Mouse (Mus musculus) gastrocnemius, adult 2 months (tissue): ENCODE data around the gene Cdc42se1. TPM values are rescaled to one million over a fixed set of nuclear protein-coding genes. Genes with fewer than 3 reads are reported as not detected.

Experiments used
- DNase-seq: peaks from one replicate; pipeline ENCODE4 v3.0.0; 2022
- H3K27ac ChIP-seq: fragments of 200-600 bp; 2 replicates; pipeline ENCODE4 v1.8.1; 2022; ENCODE audit warnings: mild to moderate bottlenecking
- H3K4me3 ChIP-seq: fragments of 200-600 bp; 2 replicates; pipeline ENCODE4 v1.8.1; 2022; ENCODE audit warnings: mild to moderate bottlenecking, moderate library complexity
- CTCF ChIP-seq: fragments of 200-600 bp; IDR thresholded peaks from 2 replicates; pipeline ENCODE4 v1.8.1; 2022; ENCODE audit warnings: antibody characterized with exemption, mild to moderate bottlenecking, moderate library complexity
- intact Hi-C: fragments of 180-260 bp; cut with DNase I; formaldehyde crosslinking; loops from one replicate; pipeline ENCODE4 v1.15.1; 2025
- total RNA-seq, 2 experiments: library from RNA; stranded (reverse); gene quantifications; 2 replicates each; pipeline ENCODE4 v1.2.3; 2021

The Cdc42se1 gene
- total RNA-seq, 2 experiments from 2014 or later = 13.7 to 16.4 TPM

DNA sequence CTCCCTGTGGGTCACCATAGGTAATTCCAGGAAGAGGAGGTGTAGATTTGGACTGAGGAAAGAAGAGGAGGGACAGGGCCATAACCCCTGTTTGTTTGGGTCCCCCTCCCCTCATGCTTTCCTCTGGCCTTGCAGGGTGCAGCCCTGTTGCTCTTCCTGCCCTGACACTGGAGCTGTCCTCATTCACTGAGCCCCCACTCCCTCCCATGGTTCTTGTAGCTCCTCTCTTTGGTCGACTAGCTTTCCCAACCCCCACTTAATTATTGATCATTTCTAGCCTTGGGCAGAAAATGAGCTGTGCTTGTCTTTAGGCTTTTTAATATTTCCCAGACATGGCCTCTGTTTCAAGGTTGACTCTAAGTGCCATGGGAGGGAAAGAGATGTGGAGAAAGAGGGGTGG lies 55.5 kb downstream of the Cdc42se1 start:
- H3K27ac ChIP-seq = peak overlapping the region; percentile 95
- TF ChIP-seq CTCF = no peak
- intact Hi-C loops = no loop called here

DNA sequence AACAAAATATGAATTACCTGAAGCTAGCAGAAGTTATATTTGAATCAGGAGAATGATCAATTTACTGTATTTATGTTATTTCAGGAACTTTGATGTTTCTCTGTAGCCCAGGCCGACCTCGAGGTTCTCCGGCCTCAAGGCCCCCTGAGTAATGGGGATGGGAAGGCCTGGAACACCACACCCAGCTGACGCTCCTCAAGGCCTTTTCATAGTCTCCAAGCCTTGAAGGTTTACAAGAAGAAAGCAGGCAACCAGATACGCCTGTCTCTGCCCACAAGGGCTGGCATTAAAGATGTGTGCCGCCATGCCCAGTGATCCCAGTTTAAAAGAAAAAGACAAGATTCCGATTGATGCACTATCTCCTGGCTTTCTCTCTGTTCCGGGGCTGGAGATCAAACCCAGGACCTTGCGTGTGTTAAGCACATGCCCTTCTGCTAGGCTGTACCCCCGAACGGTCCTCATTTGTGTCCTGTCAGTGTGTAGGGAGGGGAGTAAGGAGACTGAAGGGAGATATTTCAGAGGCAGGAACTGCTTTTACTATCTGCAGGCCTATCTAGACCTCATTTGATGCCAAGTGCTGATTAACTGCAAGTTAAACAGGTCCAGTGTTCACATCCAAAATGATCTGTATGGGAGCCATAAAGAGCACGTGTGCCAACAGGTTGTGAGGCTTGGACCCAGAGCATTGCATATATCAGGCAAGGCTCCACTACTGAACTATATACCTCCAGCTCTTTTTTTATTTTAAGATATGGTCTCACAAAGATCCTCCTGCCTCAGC lies 56.2 kb downstream of the Cdc42se1 start:
- peak overlapping the region; percentile 88 for H3K4me3 ChIP-seq
- TF ChIP-seq CTCF = no peak
- peak overlapping the region; percentile 95 for H3K27ac ChIP-seq
- DNase-seq = no peak
- intact Hi-C loops = no loop called here

More for the DNA sequence above, 55.5 kb downstream of the Cdc42se1 start:
- DNase-seq = no peak
- H3K4me3 ChIP-seq = peak overlapping the region; percentile 88

DNA sequence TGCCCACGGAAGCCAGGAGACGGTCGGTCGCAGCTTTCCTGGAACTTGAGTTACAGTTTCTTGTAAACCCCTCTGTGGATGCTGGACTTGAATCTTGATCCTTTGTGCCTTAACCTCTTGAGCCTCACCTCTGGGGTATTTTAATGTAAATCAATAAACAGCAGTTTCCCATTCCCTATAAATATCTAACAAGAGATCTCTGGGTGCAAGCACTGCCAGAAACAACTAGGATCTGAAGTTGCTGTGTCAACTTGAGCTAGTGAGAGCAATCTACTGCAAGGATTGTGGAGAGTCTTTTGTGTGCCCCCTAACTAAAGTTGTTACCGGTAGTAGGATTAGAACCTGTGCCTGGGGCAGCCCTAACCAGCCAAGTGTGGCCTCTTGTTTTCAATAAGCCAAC lies 56.9 kb downstream of the Cdc42se1 start:
- TF ChIP-seq CTCF = no peak
- peak overlapping the region; percentile 66 for H3K27ac ChIP-seq
- peak overlapping the region; percentile 17 for H3K4me3 ChIP-seq
- DNase-seq = no peak
- intact Hi-C loops = no loop called here

Other genes starting within 250 kb of the Cdc42se1 start
- gene Zfp687, start 213.3 kb upstream of the Cdc42se1 start, total RNA-seq = 10 to 100 TPM; 10.9 to 11.5 TPM
- 100 to 1,000 TPM; 164 to 237 TPM for gene Psmd4, start 186.1 kb upstream of the Cdc42se1 start, total RNA-seq
- 10 to 100 TPM; 23.1 to 26.5 TPM for gene Pip5k1a, start 121.8 kb upstream of the Cdc42se1 start, total RNA-seq
- 10 to 100 TPM; 48.9 to 73.2 TPM for gene Vps72, start 117.7 kb upstream of the Cdc42se1 start, total RNA-seq
- gene Tmod4, start 104.3 kb upstream of the Cdc42se1 start, total RNA-seq = 100 to 1,000 TPM; 598 to 814 TPM
- 10 to 100 TPM; 33.2 to 40.7 TPM for gene Scnm1, start 94.7 kb upstream of the Cdc42se1 start, total RNA-seq
- gene Lysmd1, start 94.6 kb upstream of the Cdc42se1 start, total RNA-seq = 1 to 10 TPM; 6.7 to 7.2 TPM
- gene Tnfaip8l2, start 86.4 kb upstream of the Cdc42se1 start, total RNA-seq = under 1 TPM; 0.42 to 0.87 TPM
- gene Sema6c, start 68.3 kb upstream of the Cdc42se1 start, total RNA-seq = 100 to 1,000 TPM in 1 of 2 experiments, 10 to 100 TPM in 1; 83.4 to 105 TPM
- gene Gabpb2, start 10.8 kb upstream of the Cdc42se1 start, total RNA-seq = 10 to 100 TPM in 1 of 2 experiments, 1 to 10 TPM in 1; 9.1 to 12.0 TPM
- gene Mllt11, start 3.4 kb downstream of the Cdc42se1 start, total RNA-seq = 10 to 100 TPM; 52.0 to 84.9 TPM
- gene Gm128, start 12.9 kb downstream of the Cdc42se1 start, total RNA-seq = under 1 TPM in 1 of 2 experiments, not detected in 1; 0.11 TPM
- gene Bnipl, start 22.5 kb downstream of the Cdc42se1 start, total RNA-seq = under 1 TPM in 1 of 2 experiments, not detected in 1; 0.31 TPM
- 10 to 100 TPM; 23.9 to 26.4 TPM for gene Mindy1, start 52.6 kb downstream of the Cdc42se1 start, total RNA-seq
- 10 to 100 TPM; 45.8 to 46.9 TPM for gene Prune1, start 53.3 kb downstream of the Cdc42se1 start, total RNA-seq
- not detected for gene Anxa9, start 78.4 kb downstream of the Cdc42se1 start, total RNA-seq
- gene Cers2, start 86.1 kb downstream of the Cdc42se1 start, total RNA-seq = 10 to 100 TPM; 19.6 to 23.4 TPM
- 10 to 100 TPM; 10.6 to 11.7 TPM for gene Setdb1, start 128.5 kb downstream of the Cdc42se1 start, total RNA-seq
- not detected for gene 4930558C23Rik, start 174.1 kb downstream of the Cdc42se1 start, total RNA-seq
- 10 to 100 TPM; 43.2 to 48.0 TPM for gene Arnt, start 205.7 kb downstream of the Cdc42se1 start, total RNA-seq